Mouse (Mus musculus) liver, embryonic 14.5 days (tissue): ENCODE results near the gene Gzmm.

Experiments
- CTCF ChIP-seq: IDR thresholded peaks from 2 replicates; pipeline ENCODE4 v1.5.1; 2016; ENCODE audit warnings: antibody characterized with exemption, low read depth, control low read depth
- EP300 ChIP-seq: IDR thresholded peaks from 2 replicates; pipeline ENCODE4 v1.6.1; 2016; ENCODE audit warnings: antibody characterized with exemption, low read depth

GRCm38 (mm10) chr10:79668771-79669575 lies 19.8 kb upstream of the Gzmm start, which contains the start of gene Tpgs1:
- TF ChIP-seq CTCF: peak; percentile 89
- no peak for TF ChIP-seq EP300
